Mouse (Mus musculus): ENCODE results near the gene Ccdc120. TPM values are rescaled to one million over a fixed set of nuclear protein-coding genes. Genes with fewer than 3 reads are reported as not detected.
A peak's percentile ranks its signal among the peaks of the same experiment; 100 is the strongest.

Ccdc120 gene
- polyA plus RNA-seq, 1 experiment = 2.5 TPM

- TF ChIP-seq CTCF (IDR thresholded peaks at IDR 0.05; ENCODE audit: borderline replicate concordance, insufficient read depth, low read length) (peak; percentile 34; the same call in 1 of the 2 replicates), POLR2A (IDR thresholded peaks at IDR 0.05; ENCODE audit: low read depth, low read length) (no peak)
- H3K4me1 ChIP-seq (ENCODE audit: control insufficient read depth, insufficient read depth, low read length) = no peaks in the 10 kb centered on the region
- H3K4me3 ChIP-seq (ENCODE audit: insufficient read depth, low read length) = no peak overlapping the region
- no peak overlapping the region for H3K27ac ChIP-seq (ENCODE audit: insufficient read depth, low read length)
These were observed 25.8 kb upstream of the Ccdc120 start for GRCm38 (mm10) chrX:7776329-7777082.

- no peak for TF ChIP-seq CTCF (IDR thresholded peaks at IDR 0.05; ENCODE audit: borderline replicate concordance, insufficient read depth, low read length)
- TF ChIP-seq POLR2A (IDR thresholded peaks at IDR 0.05; ENCODE audit: low read depth, low read length) = no peak
- Histone ChIP-seq H3K4me3 (ENCODE audit: insufficient read depth, low read length) (no peak overlapping the region), H3K4me1 (ENCODE audit: control insufficient read depth, insufficient read depth, low read length) (no peaks in the 10 kb centered on the region), H3K27ac (ENCODE audit: insufficient read depth, low read length) (no peak overlapping the region)
These were observed 24.9 kb upstream of the Ccdc120 start for GRCm38 (mm10) chrX:7775501-7776205.

DNA sequence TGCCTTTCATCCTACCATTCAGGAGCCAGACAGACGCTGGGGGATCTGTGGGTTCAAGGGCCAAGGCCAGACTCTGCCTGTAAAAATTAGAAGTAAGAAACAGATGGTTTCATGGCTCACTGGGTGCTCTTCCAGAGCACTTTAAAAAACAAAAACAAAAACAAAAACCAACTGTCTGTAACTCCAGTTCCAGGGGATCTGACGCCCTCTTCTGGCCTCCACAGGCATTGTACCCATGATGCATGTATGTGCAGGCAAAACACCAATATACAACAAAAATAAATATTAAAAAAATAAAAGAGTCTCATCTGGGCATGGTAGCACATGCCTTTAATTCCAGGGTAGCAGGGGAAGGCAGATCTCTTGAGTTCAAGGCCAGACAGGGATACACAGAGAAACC, 22.1 kb upstream of the Ccdc120 start:
- no peak for TF ChIP-seq POLR2A (IDR thresholded peaks at IDR 0.05; ENCODE audit: low read depth, low read length)
- TF ChIP-seq CTCF (IDR thresholded peaks at IDR 0.05; ENCODE audit: borderline replicate concordance, insufficient read depth, low read length) = no peak
- Histone ChIP-seq H3K4me1 (ENCODE audit: control insufficient read depth, insufficient read depth, low read length) (no peaks in the 10 kb centered on the region; the same call in 1 of the 2 replicates), H3K27ac (ENCODE audit: insufficient read depth, low read length) (no peak overlapping the region), H3K4me3 (ENCODE audit: insufficient read depth, low read length) (no peak overlapping the region)

- H3K4me3 ChIP-seq (ENCODE audit: insufficient read depth, low read length) = no peak overlapping the region
These were observed 18.8 kb upstream of the Ccdc120 start for GRCm38 (mm10) chrX:7769302-7770017.

GRCm38 (mm10) chrX:7765764-7766163, 15.1 kb upstream of the Ccdc120 start:
- peak; percentile 63 for TF ChIP-seq POLR2A (IDR thresholded peaks at IDR 0.05; ENCODE audit: low read depth, low read length)
- TF ChIP-seq CTCF (IDR thresholded peaks at IDR 0.05; ENCODE audit: borderline replicate concordance, insufficient read depth, low read length) = no peak
- Histone ChIP-seq H3K4me3 (ENCODE audit: insufficient read depth, low read length) (peak overlapping the region; percentile 93), H3K27ac (ENCODE audit: insufficient read depth, low read length) (peak overlapping the region; percentile 76), H3K4me1 (ENCODE audit: control insufficient read depth, insufficient read depth, low read length) (peaks cover 4% of the 10 kb centered on the region; the same call in 1 of the 2 replicates)

More at GRCm38 (mm10) chrX:7769302-7770017, 18.8 kb upstream of the Ccdc120 start:
- peaks cover 4% of the 10 kb centered on the region; the same call in 1 of the 2 replicates for H3K4me1 ChIP-seq (ENCODE audit: control insufficient read depth, insufficient read depth, low read length)
- no peak overlapping the region for H3K27ac ChIP-seq (ENCODE audit: insufficient read depth, low read length)
- TF ChIP-seq CTCF (IDR thresholded peaks at IDR 0.05; ENCODE audit: borderline replicate concordance, insufficient read depth, low read length) = no peak
- TF ChIP-seq POLR2A (IDR thresholded peaks at IDR 0.05; ENCODE audit: low read depth, low read length) = no peak

GRCm38 (mm10) chrX:7765281-7765670, 14.6 kb upstream of the Ccdc120 start:
- Histone ChIP-seq H3K27ac (ENCODE audit: insufficient read depth, low read length) (peak overlapping the region; percentile 76), H3K4me1 (ENCODE audit: control insufficient read depth, insufficient read depth, low read length) (peaks cover 4% of the 10 kb centered on the region; the same call in 1 of the 2 replicates), H3K4me3 (ENCODE audit: insufficient read depth, low read length) (peak overlapping the region; percentile 93)
- no peak for TF ChIP-seq CTCF (IDR thresholded peaks at IDR 0.05; ENCODE audit: borderline replicate concordance, insufficient read depth, low read length)
- no peak for TF ChIP-seq POLR2A (IDR thresholded peaks at IDR 0.05; ENCODE audit: low read depth, low read length)

DNA sequence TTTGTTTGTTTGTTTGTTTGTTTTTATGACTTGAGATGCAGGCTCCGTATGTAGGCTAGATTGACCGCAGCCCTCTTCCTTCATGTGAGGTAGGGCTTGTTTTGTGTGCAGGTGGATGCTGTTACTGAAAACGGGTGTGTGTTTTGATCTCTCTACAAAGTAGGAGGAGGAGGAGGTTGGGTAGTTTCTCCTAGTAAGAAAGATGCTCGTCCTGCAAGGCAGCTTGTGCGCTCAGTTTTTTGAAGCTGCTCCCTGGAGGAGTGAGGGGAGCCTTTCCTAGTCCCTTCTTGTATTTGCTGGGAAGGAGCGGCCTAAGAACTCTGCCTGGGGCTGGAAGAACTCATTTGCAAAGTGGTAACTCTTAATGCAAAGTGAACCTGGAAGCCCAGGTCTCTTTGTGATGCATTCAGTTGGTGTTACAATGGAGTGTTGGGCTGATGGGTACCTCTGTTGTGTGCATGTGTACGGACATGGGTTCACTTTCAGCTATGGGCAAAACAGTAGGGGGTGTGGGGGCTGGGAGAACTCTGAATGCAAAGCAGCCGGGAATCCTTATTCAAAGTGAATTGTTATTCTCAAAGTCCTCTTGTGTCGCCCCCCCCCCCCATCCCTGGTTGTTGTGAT, 14.1 kb upstream of the Ccdc120 start:
- Histone ChIP-seq H3K4me1 (ENCODE audit: control insufficient read depth, insufficient read depth, low read length) (peaks cover 4% of the 10 kb centered on the region; the same call in 1 of the 2 replicates), H3K4me3 (ENCODE audit: insufficient read depth, low read length) (peak overlapping the region; percentile 93), H3K27ac (ENCODE audit: insufficient read depth, low read length) (peak overlapping the region; percentile 91)
- no peak for TF ChIP-seq POLR2A (IDR thresholded peaks at IDR 0.05; ENCODE audit: low read depth, low read length)

GRCm38 (mm10) chrX:7763631-7764393, 13.1 kb upstream of the Ccdc120 start:
- peak; percentile 77 for TF ChIP-seq POLR2A (IDR thresholded peaks at IDR 0.05; ENCODE audit: low read depth, low read length)
- no peak for TF ChIP-seq CTCF (IDR thresholded peaks at IDR 0.05; ENCODE audit: borderline replicate concordance, insufficient read depth, low read length)

DNA sequence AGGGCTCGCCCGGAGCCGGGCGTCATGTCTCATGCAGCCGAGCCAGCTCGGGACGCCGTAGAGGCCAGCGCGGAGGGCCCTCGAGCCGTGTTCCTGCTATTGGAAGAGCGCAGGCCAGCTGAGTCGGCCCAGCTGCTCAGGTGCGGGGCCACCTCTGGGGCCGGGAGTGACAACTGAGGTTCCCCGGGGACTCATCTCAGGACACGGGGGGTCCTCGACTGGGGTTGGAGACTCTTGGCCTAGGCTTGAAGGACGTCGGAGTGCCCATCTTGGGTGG, 12.2 kb upstream of the Ccdc120 start:
- H3K27ac ChIP-seq (ENCODE audit: insufficient read depth, low read length) = peak overlapping the region; percentile 91
- no peak for TF ChIP-seq POLR2A (IDR thresholded peaks at IDR 0.05; ENCODE audit: low read depth, low read length)
- no peak for TF ChIP-seq CTCF (IDR thresholded peaks at IDR 0.05; ENCODE audit: borderline replicate concordance, insufficient read depth, low read length)

More at GRCm38 (mm10) chrX:7763631-7764393, 13.1 kb upstream of the Ccdc120 start:
- Histone ChIP-seq H3K4me3 (ENCODE audit: insufficient read depth, low read length) (peak overlapping the region; percentile 93), H3K4me1 (ENCODE audit: control insufficient read depth, insufficient read depth, low read length) (peaks cover 4% of the 10 kb centered on the region; the same call in 1 of the 2 replicates), H3K27ac (ENCODE audit: insufficient read depth, low read length) (peak overlapping the region; percentile 91)

More for the DNA sequence above, 12.2 kb upstream of the Ccdc120 start:
- Histone ChIP-seq H3K4me3 (ENCODE audit: insufficient read depth, low read length) (peak overlapping the region; percentile 93), H3K4me1 (ENCODE audit: control insufficient read depth, insufficient read depth, low read length) (peaks cover 4% of the 10 kb centered on the region; the same call in 1 of the 2 replicates)

Data from embryonic fibroblast, embryonic 13.5 days (primary cell).